Mouse (Mus musculus) CD8-positive naive resting alpha-beta T cell, adult 57 days (primary cell): ENCODE data around the gene Rhox13. TPM values are rescaled to one million over a fixed set of nuclear protein-coding genes. Genes with fewer than 3 reads are reported as not detected.

Experiments used
- total RNA-seq: library from RNA; stranded (reverse); gene quantifications from one replicate; pipeline ENCODE4 v1.2.4, GENCODE M21; 2023

Gene Rhox13
- not detected for total RNA-seq

GRCm38 (mm10) chrX:38120982-38121381 is at the start of gene Rhox13:
TSS of gene Rhox13 (plus strand) at chrX:38121219.

GRCm38 (mm10) chrX:38085041-38085440 is 36.0 kb upstream of the Rhox13 start, which contains the start of gene Rhox11:
TSS of gene Rhox11 (minus strand) at chrX:38085141.

GRCm38 (mm10) chrX:38110807-38111206 is 10.2 kb upstream of the Rhox13 start, which contains the start of gene Rhox12:
TSS of gene Rhox12 (minus strand) at chrX:38110907.

Other genes starting within 250 kb of the Rhox13 start
- gene Rhox8, start 242.3 kb upstream of the Rhox13 start, total RNA-seq, result not detected
- gene Rhox7b, start 224.0 kb upstream of the Rhox13 start, total RNA-seq, result not detected
- gene Rhox9, start 219.4 kb upstream of the Rhox13 start, total RNA-seq, result not detected
- not detected for gene Btg1-ps1, start 102.4 kb upstream of the Rhox13 start, total RNA-seq
- not detected for gene Btg1-ps2, start 78.1 kb upstream of the Rhox13 start, total RNA-seq
- not detected for gene Rhox10, start 54.7 kb upstream of the Rhox13 start, total RNA-seq
- not detected for gene Rhox11, start 36.1 kb upstream of the Rhox13 start, total RNA-seq
- gene Rhox12, start 10.3 kb upstream of the Rhox13 start, total RNA-seq, result not detected
- gene Zbtb33, start 68.6 kb downstream of the Rhox13 start, total RNA-seq, result 30.3 TPM
- gene Tmem255a, start 131.2 kb downstream of the Rhox13 start, total RNA-seq, result not detected
- gene Atp1b4, start 195.0 kb downstream of the Rhox13 start, total RNA-seq, result not detected